Mouse (Mus musculus) bone marrow, adult 2 months (tissue): Measurements from ENCODE around the gene Kansl3.

Source experiments
- CTCF ChIP-seq: fragments of 200-500 bp; IDR thresholded peaks from 2 replicates; pipeline ENCODE4 v1.5.1; 2011; ENCODE audit warnings: low read length, control low read depth; ENCODE audit not compliant: control insufficient read depth, insufficient read depth
- POLR2A ChIP-seq: fragments of 200-500 bp; IDR thresholded peaks from 2 replicates; pipeline ENCODE4 v1.6.1; 2011; ENCODE audit warnings: low read depth, mild to moderate bottlenecking, control low read depth, low read length, borderline replicate concordance; ENCODE audit not compliant: control insufficient read depth

DNA sequence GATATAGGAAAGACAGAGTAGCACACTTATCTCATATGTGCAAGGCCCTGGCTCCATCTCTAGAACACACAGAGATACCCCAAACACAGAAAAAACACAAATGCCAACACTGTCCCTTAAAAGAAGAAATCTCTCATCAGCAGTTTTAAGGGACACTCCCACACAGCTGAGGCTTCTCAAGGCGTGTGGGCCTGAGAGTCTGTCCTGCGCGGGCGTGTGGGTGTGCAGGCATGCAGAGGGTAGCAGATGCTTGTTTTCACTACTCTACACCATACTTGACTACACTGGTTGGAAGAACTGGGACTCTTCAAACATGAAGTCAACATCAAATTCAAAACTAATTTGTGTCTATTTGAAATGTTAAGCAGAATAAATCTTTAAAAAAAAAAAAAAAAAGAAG, 16.6 kb downstream of the Kansl3 start:
- no peak for TF ChIP-seq POLR2A
- TF ChIP-seq CTCF = no peak
